Mouse (Mus musculus) megakaryocyte, embryonic 14.5 days (primary cell): ENCODE results near the gene Treml2. TPM values are rescaled to one million over a fixed set of nuclear protein-coding genes. Genes with fewer than 3 reads are reported as not detected.
A peak's percentile ranks its signal among the peaks of the same experiment; 100 is the strongest.

Experiments
- H3K27me3 ChIP-seq: replicated peaks from 2 replicates; pipeline ENCODE3; 2012; ENCODE audit warnings: inconsistent platforms
- H3K36me3 ChIP-seq: replicated peaks from 2 replicates; pipeline ENCODE3; 2012; ENCODE audit warnings: low read length, inconsistent platforms, mixed read lengths
- H3K4me1 ChIP-seq: 2 replicates; pipeline ENCODE4 v1.6.1; 2012; ENCODE audit warnings: inconsistent platforms
- H3K4me3 ChIP-seq: replicated peaks from 2 replicates; pipeline ENCODE3; 2012; ENCODE audit warnings: moderate library complexity, mild to moderate bottlenecking, inconsistent platforms
- H3K9me3 ChIP-seq: 2 replicates; pipeline ENCODE4 v1.6.1; 2012; ENCODE audit warnings: inconsistent platforms
- FLI1 ChIP-seq: IDR thresholded peaks from 2 replicates; pipeline ENCODE4 v1.6.1; 2012; ENCODE audit warnings: low read length, inconsistent platforms, mixed read lengths
- GATA1 ChIP-seq: IDR thresholded peaks from 3 replicates; pipeline ENCODE4 v1.6.1; 2012; ENCODE audit warnings: mixed read lengths, low read length, inconsistent platforms, borderline replicate concordance
- polyA plus RNA-seq: library from polyadenylated mRNA; stranded (reverse); fragments of >175 nt; gene quantifications from 2 replicates; pipeline ENCODE4 v1.2.3, GENCODE M21; 2012; ENCODE audit warnings: low replicate concordance; ENCODE audit not compliant: insufficient read depth

Gene Treml2
- polyA plus RNA-seq, 1 experiment: 51.5 TPM

GRCm38 (mm10) chr17:48269833-48270232 lies 29.5 kb upstream of the Treml2 start:
- Histone ChIP-seq H3K4me1 (peaks cover 51% of the 10 kb centered on the region), H3K27me3 (peaks cover 1% of the 10 kb centered on the region), H3K36me3 (peaks cover 5% of the 10 kb centered on the region), H3K4me3 (no peak overlapping the region), H3K9me3 (peaks cover 5% of the 10 kb centered on the region)
- TF ChIP-seq GATA1: no peak
- no peak for TF ChIP-seq FLI1

GRCm38 (mm10) chr17:48272158-48272557 lies 27.1 kb upstream of the Treml2 start:
- Histone ChIP-seq H3K36me3 (peaks cover 10% of the 10 kb centered on the region), H3K4me3 (peak overlapping the region; percentile 69), H3K27me3 (peaks cover 1% of the 10 kb centered on the region), H3K4me1 (peaks cover 62% of the 10 kb centered on the region), H3K9me3 (peaks cover 5% of the 10 kb centered on the region)
- TF ChIP-seq GATA1: no peak; the same call in 2 of the 3 replicates
- no peak for TF ChIP-seq FLI1

- H3K36me3 ChIP-seq: peaks cover 10% of the 10 kb centered on the region
- TF ChIP-seq GATA1: no peak
- TF ChIP-seq FLI1: no peak
- peaks cover 5% of the 10 kb centered on the region for H3K9me3 ChIP-seq
- H3K4me3 ChIP-seq: peak overlapping the region; percentile 69
- peaks cover under 1% of the 10 kb centered on the region for H3K27me3 ChIP-seq
- peaks cover 62% of the 10 kb centered on the region for H3K4me1 ChIP-seq
These were observed 26.7 kb upstream of the Treml2 start for GRCm38 (mm10) chr17:48272598-48272997.

- Histone ChIP-seq H3K4me1 (peaks cover 71% of the 10 kb centered on the region), H3K36me3 (peaks cover 10% of the 10 kb centered on the region)
- TF ChIP-seq GATA1: no peak
- no peak for TF ChIP-seq FLI1
These were observed 25.2 kb upstream of the Treml2 start for GRCm38 (mm10) chr17:48274098-48274497.

DNA sequence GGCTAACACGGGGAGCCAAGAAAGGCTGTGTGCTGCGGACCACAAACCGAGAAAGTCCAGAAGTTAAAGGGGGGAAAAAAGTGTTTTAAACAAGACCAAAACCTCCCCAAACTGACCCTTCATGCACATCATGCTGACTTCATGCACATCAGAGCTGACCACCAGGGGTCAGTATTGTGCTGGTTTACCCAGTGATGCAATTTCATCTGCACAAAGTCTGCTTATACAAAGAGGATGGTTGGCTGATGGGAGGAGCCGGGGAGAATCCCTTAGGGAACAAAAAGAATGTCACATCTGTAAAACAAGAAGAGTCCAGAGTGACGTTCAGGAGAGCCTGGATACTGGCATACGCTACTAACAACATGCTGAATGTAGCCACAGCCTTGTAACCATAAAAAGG lies 24.4 kb upstream of the Treml2 start:
- Histone ChIP-seq H3K27me3 (no peaks in the 10 kb centered on the region), H3K4me3 (no peak overlapping the region), H3K9me3 (peaks cover 5% of the 10 kb centered on the region), H3K36me3 (peaks cover 10% of the 10 kb centered on the region), H3K4me1 (peaks cover 70% of the 10 kb centered on the region)
- TF ChIP-seq FLI1: no peak
- no peak for TF ChIP-seq GATA1

More at GRCm38 (mm10) chr17:48274098-48274497, 25.2 kb upstream of the Treml2 start:
- H3K4me3 ChIP-seq: no peak overlapping the region
- H3K9me3 ChIP-seq: peaks cover 5% of the 10 kb centered on the region
- H3K27me3 ChIP-seq: no peaks in the 10 kb centered on the region

DNA sequence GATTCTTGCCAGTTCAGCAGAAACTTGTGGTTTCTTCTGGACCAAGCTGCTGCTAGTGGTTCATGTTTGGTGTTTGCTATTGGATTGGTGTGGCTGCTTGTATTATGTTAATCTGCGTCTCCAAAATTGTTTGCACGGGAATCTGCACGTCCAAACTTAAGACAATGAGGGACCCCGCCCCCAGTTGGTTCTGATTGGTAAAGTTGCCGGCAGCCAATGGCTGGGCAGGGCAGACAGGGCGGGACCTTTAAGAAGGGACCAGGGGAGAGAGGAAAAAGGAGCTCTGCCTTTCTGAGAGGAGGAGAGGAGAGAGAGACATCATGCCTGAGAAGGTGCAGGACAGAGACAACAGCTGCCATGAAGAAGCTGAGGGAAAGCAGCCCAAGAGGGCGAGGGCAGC lies 23.6 kb upstream of the Treml2 start:
- Histone ChIP-seq H3K36me3 (peaks cover 10% of the 10 kb centered on the region), H3K4me1 (peaks cover 70% of the 10 kb centered on the region), H3K4me3 (no peak overlapping the region), H3K9me3 (peaks cover 5% of the 10 kb centered on the region), H3K27me3 (no peaks in the 10 kb centered on the region)
- TF ChIP-seq FLI1 (no peak), GATA1 (no peak)

DNA sequence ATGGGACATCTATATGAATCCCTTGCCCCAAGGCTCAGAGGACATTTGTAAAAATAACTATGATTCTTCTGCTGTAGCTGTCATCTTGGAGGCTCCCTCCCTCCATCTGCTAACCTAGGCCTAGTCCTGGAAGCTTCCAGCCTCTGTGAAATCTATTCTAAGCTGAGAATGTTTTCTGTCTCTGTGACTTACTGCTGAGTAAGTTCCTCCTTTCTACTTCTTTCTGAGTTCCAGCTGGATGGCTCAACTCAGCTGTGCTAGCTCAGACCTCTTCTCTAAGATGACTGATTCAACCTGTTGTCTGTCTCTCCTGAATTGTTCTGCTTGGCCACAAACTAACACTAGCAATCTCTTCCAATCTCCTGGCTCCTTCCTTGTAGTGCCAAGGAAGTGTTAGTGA lies 20.9 kb upstream of the Treml2 start:
- peaks cover 5% of the 10 kb centered on the region for H3K36me3 ChIP-seq
- H3K4me3 ChIP-seq: no peak overlapping the region
- no peak for TF ChIP-seq FLI1
- TF ChIP-seq GATA1: no peak
- peaks cover 51% of the 10 kb centered on the region for H3K4me1 ChIP-seq
- 0 out of 2 replicates have a peak, but pooled peaks cover under 1% of the 10 kb centered on the region for H3K9me3 ChIP-seq
- no peaks in the 10 kb centered on the region for H3K27me3 ChIP-seq

DNA sequence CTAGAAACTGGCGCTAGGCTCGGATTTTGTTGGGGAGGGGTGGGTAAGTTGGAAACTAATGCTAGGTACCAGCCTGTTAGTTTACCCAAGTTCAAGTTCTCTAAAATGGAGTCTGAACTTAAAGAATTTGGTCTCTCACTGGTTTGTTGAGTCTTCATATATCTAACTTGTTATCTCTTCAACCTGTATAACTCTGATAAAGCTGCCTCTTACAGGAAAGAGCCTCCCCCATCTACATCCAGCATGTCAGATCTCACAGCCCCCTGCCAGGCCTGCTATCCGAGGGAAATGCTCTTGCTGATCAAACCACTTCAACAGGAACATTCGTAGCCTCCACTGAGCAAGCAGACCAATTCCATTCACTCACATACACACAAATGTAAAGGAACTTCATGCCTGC lies 20.3 kb upstream of the Treml2 start:
- no peaks in the 10 kb centered on the region for H3K27me3 ChIP-seq

DNA sequence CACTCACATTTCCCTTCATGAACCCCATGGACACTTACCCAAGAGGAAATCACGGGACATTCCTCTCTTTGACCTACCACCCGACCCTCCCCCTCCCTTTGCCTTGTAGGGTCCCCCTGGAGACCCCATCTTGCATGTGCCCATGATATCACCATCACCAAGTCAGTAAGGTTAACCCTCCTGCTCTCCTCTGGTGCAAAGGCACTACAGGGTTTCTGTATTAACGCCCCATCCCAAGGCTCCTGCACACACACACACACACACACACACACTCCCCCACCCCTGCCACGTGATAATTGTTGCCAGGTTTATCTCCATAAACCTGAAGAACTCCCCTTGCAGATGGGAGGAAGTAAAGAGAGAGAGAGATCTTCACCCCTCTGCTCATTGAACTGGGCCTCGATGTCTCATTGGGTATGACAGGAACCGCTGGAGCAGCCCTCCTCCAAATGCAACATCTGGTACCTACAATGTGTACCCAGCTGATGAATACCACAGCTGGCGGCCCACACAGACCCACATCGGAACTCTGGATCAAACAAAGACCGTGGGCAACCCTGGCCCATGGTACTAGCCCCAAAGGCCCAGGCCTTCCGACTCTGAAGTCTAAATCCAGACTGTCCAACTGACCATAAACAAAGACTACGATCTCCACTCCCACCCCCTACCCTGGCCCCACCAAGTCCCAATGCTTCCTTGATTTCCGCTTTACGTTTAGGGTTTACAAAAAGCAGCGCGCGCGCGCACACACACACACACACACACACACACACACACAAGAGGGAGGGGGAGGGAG lies 18.2 kb upstream of the Treml2 start:
- no peaks in the 10 kb centered on the region for H3K9me3 ChIP-seq
- TF ChIP-seq FLI1 (no peak), GATA1 (no peak)
- H3K36me3 ChIP-seq: peaks cover 5% of the 10 kb centered on the region
- H3K4me1 ChIP-seq: peaks cover 29% of the 10 kb centered on the region
- H3K4me3 ChIP-seq: no peak overlapping the region
- H3K27me3 ChIP-seq: no peaks in the 10 kb centered on the region

More for the DNA sequence above, 20.3 kb upstream of the Treml2 start:
- Histone ChIP-seq H3K36me3 (peaks cover 5% of the 10 kb centered on the region), H3K4me3 (no peak overlapping the region), H3K9me3 (no peaks in the 10 kb centered on the region), H3K4me1 (peaks cover 46% of the 10 kb centered on the region)
- TF ChIP-seq FLI1: no peak
- TF ChIP-seq GATA1: no peak

DNA sequence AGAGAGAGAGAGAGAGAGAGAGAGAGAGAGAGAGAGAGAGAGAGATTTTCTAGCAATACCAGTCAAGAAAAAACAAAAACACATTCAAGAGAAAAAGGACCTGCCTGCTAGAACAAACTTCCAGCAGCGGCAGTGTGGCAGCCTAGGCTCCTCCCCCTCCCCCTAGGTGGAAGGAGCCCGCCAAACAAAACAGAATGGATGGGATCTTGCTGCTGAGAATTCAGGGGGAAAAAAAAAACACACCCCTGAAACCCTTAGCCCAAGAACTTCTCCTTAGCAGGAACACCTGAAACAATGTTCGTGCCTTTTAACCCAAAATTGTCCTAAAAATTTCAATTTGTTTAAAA lies 17.6 kb upstream of the Treml2 start:
- peaks cover 32% of the 10 kb centered on the region for H3K4me1 ChIP-seq
- H3K9me3 ChIP-seq: no peaks in the 10 kb centered on the region
- no peaks in the 10 kb centered on the region for H3K27me3 ChIP-seq
- no peak for TF ChIP-seq GATA1
- TF ChIP-seq FLI1: no peak
- H3K4me3 ChIP-seq: no peak overlapping the region
- H3K36me3 ChIP-seq: peaks cover 3% of the 10 kb centered on the region

DNA sequence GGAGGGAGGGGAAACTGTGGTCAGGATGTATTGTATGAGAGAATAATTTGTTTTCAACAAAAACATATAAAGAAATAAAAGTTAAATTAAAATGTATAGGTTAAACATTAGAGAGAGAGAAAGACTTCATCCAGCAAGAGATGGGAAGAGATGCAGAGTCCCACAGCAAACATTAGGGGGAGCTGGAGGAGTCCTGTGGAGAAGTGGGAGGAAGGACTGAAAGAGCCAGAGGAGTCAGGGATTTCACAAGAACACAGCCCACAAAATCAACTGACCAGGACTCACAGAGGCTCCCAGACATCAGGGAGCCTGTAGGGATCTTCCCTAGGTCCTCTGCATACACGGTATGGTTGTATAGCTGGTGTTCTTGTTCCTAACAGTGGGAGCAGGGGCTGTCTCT lies 12.5 kb upstream of the Treml2 start:
- Histone ChIP-seq H3K4me1 (peaks cover 26% of the 10 kb centered on the region), H3K27me3 (no peaks in the 10 kb centered on the region), H3K9me3 (0 out of 2 replicates have a peak, but pooled peaks cover 2% of the 10 kb centered on the region), H3K4me3 (peak overlapping the region; percentile 81), H3K36me3 (peaks cover 2% of the 10 kb centered on the region)
- TF ChIP-seq FLI1 (no peak), GATA1 (no peak)
